Mouse (Mus musculus): ENCODE data around the gene Chac1.

DNA sequence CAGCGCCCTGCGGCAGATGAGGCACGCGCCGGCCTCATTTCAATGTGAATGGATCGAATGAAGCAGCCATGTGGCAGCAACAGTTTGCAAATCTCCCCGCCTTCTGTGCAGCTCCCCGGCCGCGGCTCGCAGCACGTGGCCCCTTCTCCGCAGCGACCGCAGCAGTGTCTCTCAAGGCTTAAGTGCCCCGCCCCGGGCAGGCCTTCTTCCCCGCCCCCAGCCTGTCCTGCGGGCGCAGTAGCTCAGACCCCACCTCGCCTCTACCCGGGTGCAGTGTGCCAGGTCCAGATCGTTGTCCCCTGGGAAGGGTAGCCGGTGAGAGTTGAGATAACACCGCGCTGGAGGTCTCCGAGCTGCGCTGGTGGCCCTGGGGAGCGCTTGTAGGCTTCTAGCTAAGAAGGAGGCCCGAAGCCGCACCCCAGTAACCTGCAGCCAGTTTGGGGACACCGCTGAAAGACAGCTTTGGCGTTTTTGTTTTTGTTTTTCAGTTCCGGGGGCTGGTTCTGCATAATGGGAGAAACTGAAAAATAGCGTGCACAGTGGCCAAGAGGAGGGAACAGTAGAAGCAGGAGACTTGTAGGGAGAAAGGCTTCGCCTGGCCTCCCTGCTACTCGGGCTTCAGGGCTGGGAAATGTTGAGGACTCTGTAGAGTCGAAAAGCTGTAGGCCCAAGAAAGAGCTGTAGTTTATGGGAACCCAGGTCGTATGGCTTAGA, 28.3 kb upstream of the Chac1 start:
- no peak for TF ChIP-seq TAL1 (IDR thresholded peaks at IDR 0.05; ENCODE audit: low read length)
- TF ChIP-seq GATA1 (IDR thresholded peaks at IDR 0.05; ENCODE audit: low read length) = no peak

All from erythroblast, embryonic 14.5 days (primary cell).